Mouse (Mus musculus) CH12.LX (cell line): ENCODE measurements around the gene Tex29. TPM values are rescaled to one million over a fixed set of nuclear protein-coding genes. Genes with fewer than 3 reads are reported as not detected.

Source experiments
- DNase-seq: peaks from one replicate; pipeline ENCODE4 v3.0.0-alpha.2; 2013; ENCODE audit errors: extremely low read depth
- H3K27ac ChIP-seq: 2 replicates; pipeline ENCODE4 v1.5.1; 2012; ENCODE audit warnings: low read depth, mild to moderate bottlenecking, control low read depth, moderate library complexity; ENCODE audit not compliant: insufficient read depth
- H3K27me3 ChIP-seq: replicated peaks from 2 replicates; pipeline ENCODE3; 2012; ENCODE audit warnings: inconsistent platforms
- H3K36me3 ChIP-seq, 2 experiments: replicated peaks in 1 of 2; 2 replicates each; pipeline versions ENCODE3 to v1.6.1; 2012; ENCODE audit warnings: inconsistent platforms in 1 of 2, low read length in 1 of 2, mild to moderate bottlenecking in 1 of 2, mixed read lengths in 1 of 2, moderate library complexity in 1 of 2; ENCODE audit not compliant: control insufficient read depth in 1 of 2, insufficient read depth in 1 of 2
- H3K4me1 ChIP-seq, 2 experiments: 2 replicates each; pipeline ENCODE4 v1.6.1; 2012; ENCODE audit warnings: inconsistent platforms in 1 of 2, moderate library complexity in 1 of 2; ENCODE audit not compliant: insufficient read depth in 2 of 2, control insufficient read depth in 1 of 2
- H3K4me2 ChIP-seq: 2 replicates; pipeline ENCODE4 v1.6.1; 2012; ENCODE audit warnings: low read depth, mild to moderate bottlenecking, control low read depth; ENCODE audit not compliant: poor library complexity, insufficient read depth, severe bottlenecking
- H3K4me3 ChIP-seq, 3 experiments: fragments of 150-350 bp in 1 of 3; sonication (generic) in 1 of 3; replicated peaks in 1 of 3; 2 replicates each; pipeline versions ENCODE3 to v1.5.1; 2011 to 2012; ENCODE audit warnings: low read depth in 2 of 3, low read length in 2 of 3, mild to moderate bottlenecking in 2 of 3, moderate library complexity in 2 of 3, control low read depth in 1 of 3, improper control_type of control experiment in 1 of 3, inconsistent platforms in 1 of 3, mixed read lengths in 1 of 3; ENCODE audit not compliant: poor library complexity in 1 of 3
- H3K79me2 ChIP-seq: replicated peaks from 2 replicates; pipeline ENCODE4 v1.6.1; 2012; ENCODE audit warnings: mild to moderate bottlenecking, moderate library complexity; ENCODE audit not compliant: control insufficient read depth, poor library complexity, insufficient read depth, severe bottlenecking; ENCODE audit errors: extremely low read depth
- H3K9ac ChIP-seq: 2 replicates; pipeline ENCODE4 v1.6.1; 2012; ENCODE audit warnings: low read depth, mild to moderate bottlenecking, control low read depth, moderate library complexity; ENCODE audit not compliant: insufficient read depth
- H3K9me3 ChIP-seq: replicated peaks from 2 replicates; pipeline ENCODE3; 2012; ENCODE audit warnings: low read length, inconsistent platforms, mixed read lengths
- BHLHE40 ChIP-seq: IDR thresholded peaks from 2 replicates; pipeline ENCODE4 v1.6.1; 2011; ENCODE audit warnings: mild to moderate bottlenecking, low read depth, low read length, improper control_type of control experiment
- CHD1 ChIP-seq: IDR thresholded peaks from 2 replicates; pipeline ENCODE4 v1.6.1; 2012; ENCODE audit warnings: low read depth, low read length, improper control_type of control experiment, inconsistent platforms
- CHD2 ChIP-seq: IDR thresholded peaks from 2 replicates; pipeline ENCODE4 v1.6.1; 2011; ENCODE audit warnings: low read length, improper control_type of control experiment
- CTCF ChIP-seq, 2 experiments: IDR thresholded peaks in 1 of 2; conservative IDR thresholded peaks in 1 of 2; 2 replicates each; pipeline ENCODE4 v1.5.1; 2011 to 2012; ENCODE audit warnings: low read depth in 2 of 2, low read length in 2 of 2, improper control_type of control experiment in 1 of 2, inconsistent platforms in 1 of 2, mild to moderate bottlenecking in 1 of 2, moderate library complexity in 1 of 2
- E2F4 ChIP-seq: IDR thresholded peaks from 2 replicates; pipeline ENCODE4 v1.6.1; 2011; ENCODE audit warnings: low read depth, low read length, improper control_type of control experiment; ENCODE audit not compliant: insufficient replicate concordance
- EP300 ChIP-seq: IDR thresholded peaks from 2 replicates; pipeline ENCODE4 v1.6.1; 2011; ENCODE audit warnings: low read length, improper control_type of control experiment
- HCFC1 ChIP-seq: IDR thresholded peaks from 2 replicates; pipeline ENCODE4 v1.6.1; 2012; ENCODE audit warnings: low read depth, mild to moderate bottlenecking, inconsistent platforms, low read length, improper control_type of control experiment
- IRF4 ChIP-seq: IDR thresholded peaks from 2 replicates; pipeline ENCODE4 v1.6.1; 2014; ENCODE audit warnings: low read depth, mild to moderate bottlenecking, inconsistent platforms, low read length, improper control_type of control experiment
- JUN ChIP-seq: IDR thresholded peaks from 2 replicates; pipeline ENCODE4 v1.6.1; 2011; ENCODE audit warnings: low read depth, mild to moderate bottlenecking, low read length, improper control_type of control experiment, moderate library complexity; ENCODE audit not compliant: insufficient read depth
- KAT2A ChIP-seq: IDR thresholded peaks from 2 replicates; pipeline ENCODE4 v1.6.1; 2012; ENCODE audit warnings: low read length, improper control_type of control experiment, inconsistent platforms; ENCODE audit not compliant: insufficient replicate concordance
- MAFK ChIP-seq: IDR thresholded peaks from 2 replicates; pipeline ENCODE4 v1.6.1; 2011; ENCODE audit warnings: low read length, improper control_type of control experiment; ENCODE audit not compliant: insufficient replicate concordance
- MAZ ChIP-seq: IDR thresholded peaks from 2 replicates; pipeline ENCODE4 v1.6.1; 2012; ENCODE audit warnings: low read depth, mild to moderate bottlenecking, inconsistent platforms, low read length, improper control_type of control experiment, moderate library complexity
- MEF2A ChIP-seq: IDR thresholded peaks from 2 replicates; pipeline ENCODE4 v1.6.1; 2014; ENCODE audit warnings: low read depth, mild to moderate bottlenecking, inconsistent platforms, low read length, improper control_type of control experiment, borderline replicate concordance
- MXI1 ChIP-seq: IDR thresholded peaks from 2 replicates; pipeline ENCODE4 v1.6.1; 2011; ENCODE audit warnings: mild to moderate bottlenecking, low read depth, low read length, improper control_type of control experiment
- MYC ChIP-seq: IDR thresholded peaks from 2 replicates; pipeline ENCODE4 v1.6.1; 2011; ENCODE audit warnings: low read depth, mild to moderate bottlenecking, improper control_type of control experiment, low read length
- NELFE ChIP-seq: IDR thresholded peaks from 2 replicates; pipeline ENCODE4 v1.6.1; 2011; ENCODE audit warnings: low read depth, low read length, improper control_type of control experiment
- NRF1 ChIP-seq: IDR thresholded peaks from 2 replicates; pipeline ENCODE4 v1.6.1; 2014; ENCODE audit warnings: low read depth, mild to moderate bottlenecking, inconsistent platforms, low read length, improper control_type of control experiment, moderate library complexity
- PAX5 ChIP-seq: IDR thresholded peaks from 2 replicates; pipeline ENCODE4 v1.6.1; 2012; ENCODE audit warnings: low read length, inconsistent platforms, mixed read lengths
- POLR2A ChIP-seq: IDR thresholded peaks from 2 replicates; pipeline ENCODE4 v1.6.1; 2011; ENCODE audit warnings: low read depth, mild to moderate bottlenecking, improper control_type of control experiment, low read length
- RAD21 ChIP-seq: IDR thresholded peaks from 2 replicates; pipeline ENCODE4 v1.6.1; 2011; ENCODE audit warnings: low read depth, mild to moderate bottlenecking, low read length, improper control_type of control experiment, moderate library complexity
- RCOR1 ChIP-seq: conservative IDR thresholded peaks from 2 replicates; pipeline ENCODE4 v1.6.1; 2012; ENCODE audit warnings: low read depth, mild to moderate bottlenecking, inconsistent platforms, low read length, improper control_type of control experiment
- SMC3 ChIP-seq: IDR thresholded peaks from 2 replicates; pipeline ENCODE4 v1.6.1; 2011; ENCODE audit warnings: low read depth, low read length, improper control_type of control experiment
- UBTF ChIP-seq: IDR thresholded peaks from 2 replicates; pipeline ENCODE4 v1.6.1; 2012; ENCODE audit warnings: low read depth, mild to moderate bottlenecking, inconsistent platforms, low read length, improper control_type of control experiment, moderate library complexity
- USF1 ChIP-seq: IDR thresholded peaks from 2 replicates; pipeline ENCODE4 v1.6.1; 2014; ENCODE audit warnings: low read depth, mild to moderate bottlenecking, inconsistent platforms, low read length, improper control_type of control experiment
- USF2 ChIP-seq: conservative IDR thresholded peaks from 2 replicates; pipeline ENCODE4 v1.6.1; 2011; ENCODE audit warnings: low read depth, low read length, improper control_type of control experiment
- ZC3H11A ChIP-seq: IDR thresholded peaks from 2 replicates; pipeline ENCODE4 v1.6.1; 2012; ENCODE audit warnings: low read depth, mild to moderate bottlenecking, inconsistent platforms, low read length, improper control_type of control experiment
- ZKSCAN1 ChIP-seq: IDR thresholded peaks from 2 replicates; pipeline ENCODE4 v1.6.1; 2012; ENCODE audit warnings: low read depth, inconsistent platforms, low read length, improper control_type of control experiment, borderline replicate concordance
- ZMIZ1 ChIP-seq: IDR thresholded peaks from 2 replicates; pipeline ENCODE4 v1.6.1; 2012; ENCODE audit warnings: low read depth, mild to moderate bottlenecking, inconsistent platforms, low read length, improper control_type of control experiment
- dilution Hi-C: fragments of 300-500 bp; cut with MboI; formaldehyde crosslinking; loops from 2 replicates; pipeline ENCODE4 v1.14.3; 2020; ENCODE audit warnings: low sequenced_read_pairs; ENCODE audit not compliant: extremely low pct_unique_long_range_greater_than_20kb, extremely low pct_ligation_motif_present
- in situ Hi-C: fragments of 300-500 bp; cut with MboI; formaldehyde crosslinking; loops from 3 replicates; pipeline ENCODE4 v1.14.3; 2019; ENCODE audit warnings: low sequenced_read_pairs, low pct_ligation_motif_present, low pct_unique_long_range_greater_than_20kb, mixed read lengths
- polyA plus RNA-seq: library from polyadenylated mRNA; unstranded; fragments of >175 nt; gene quantifications from 2 replicates; pipeline ENCODE4 v1.2.1, GENCODE M21; 2012; ENCODE audit warnings: low read depth; ENCODE audit not compliant: insufficient read length
- total RNA-seq, 2 experiments: library from RNA; depleted of rRNA; stranded (reverse); fragments of 300-350 nt in 1 of 2; fragments of >200 nt in 1 of 2; gene quantifications; 2 replicates each; pipeline ENCODE4 v1.2.3; 2012 to 2014

Gene Tex29
- total and polyA plus RNA-seq, 3 experiments = not detected

DNA sequence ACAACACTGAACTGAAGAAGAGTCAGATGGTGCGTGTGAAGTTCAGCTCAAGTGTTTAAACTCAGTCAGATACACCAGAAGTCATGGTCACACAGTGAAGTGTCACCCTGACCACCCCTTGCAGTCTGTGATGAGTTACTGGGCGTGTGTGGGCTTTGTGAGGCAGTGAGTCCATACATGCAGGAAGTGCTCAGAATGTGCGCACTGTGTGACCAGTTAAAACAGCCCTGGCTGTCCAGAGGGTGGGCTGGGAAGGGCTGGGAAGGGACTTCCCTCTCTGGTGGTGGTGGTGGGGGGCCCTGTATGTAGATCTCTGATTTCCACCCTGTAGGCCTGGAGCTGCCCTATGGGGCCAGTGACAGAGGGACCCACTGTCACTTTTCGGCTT lies 41.8 kb upstream of the Tex29 start:
- no peaks in the 10 kb centered on the region for H3K27me3 ChIP-seq
- H3K4me1 ChIP-seq = peaks cover 7 to 32% of the 10 kb centered on the region in 2 experiments
- H3K9ac ChIP-seq = no peak overlapping the region
- no peak for DNase-seq
- TF ChIP-seq KAT2A = no peak
- no peak for TF ChIP-seq SMC3
- TF ChIP-seq UBTF = no peak
- no peak for TF ChIP-seq CTCF (conservative IDR thresholded peaks at IDR 0.05 in 1 of 2, IDR thresholded peaks at IDR 0.05 in 1 of 2; ENCODE audit: low read depth in 2 of 2, low read length in 2 of 2)
- no peak for TF ChIP-seq NELFE
- no peak for TF ChIP-seq ZKSCAN1
- no peak for TF ChIP-seq POLR2A
- TF ChIP-seq IRF4 = no peak
- no peak for TF ChIP-seq CHD1
- TF ChIP-seq RAD21 = no peak
- no peak for TF ChIP-seq RCOR1
- TF ChIP-seq JUN = no peak
- no peak for TF ChIP-seq MAFK
- no peak for TF ChIP-seq MEF2A
- no peak for TF ChIP-seq NRF1
- dilution Hi-C loops = no loop called here
- no peaks in the 10 kb centered on the region; the same call in 1 of the 2 replicates for H3K79me2 ChIP-seq
- H3K4me3 ChIP-seq = no peak overlapping the region
- H3K36me3 ChIP-seq = peaks cover 13 to 72% of the 10 kb centered on the region in 2 experiments
- H3K9me3 ChIP-seq = no peaks in the 10 kb centered on the region
- no peak overlapping the region for H3K4me2 ChIP-seq
- no peak overlapping the region for H3K27ac ChIP-seq
- in situ Hi-C loops = no loop called here

DNA sequence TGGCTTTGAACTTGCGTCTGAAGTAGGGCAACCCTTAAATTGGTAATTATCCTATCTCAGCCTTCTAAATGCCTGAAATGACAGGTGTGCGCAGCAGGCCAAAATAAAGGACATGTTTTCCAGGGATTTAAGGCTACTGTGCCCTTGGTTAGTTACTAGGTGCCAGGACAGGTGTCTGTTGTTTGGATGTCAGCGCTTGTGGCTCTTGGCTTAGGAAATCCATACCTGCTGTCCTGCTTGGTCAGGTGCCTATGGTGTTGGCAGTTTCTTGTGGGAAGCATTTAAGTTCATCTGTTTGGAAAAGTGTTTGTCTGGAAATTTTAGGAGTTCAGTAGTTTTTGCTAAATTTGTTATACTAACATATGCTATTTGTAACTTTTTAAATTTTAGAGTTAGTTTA lies 41.2 kb upstream of the Tex29 start:
- Histone ChIP-seq H3K9me3 (no peaks in the 10 kb centered on the region), H3K9ac (no peak overlapping the region), H3K36me3 (peaks cover 13 to 77% of the 10 kb centered on the region in 2 experiments), H3K27ac (no peak overlapping the region), H3K79me2 (no peaks in the 10 kb centered on the region; the same call in 1 of the 2 replicates), H3K4me2 (no peak overlapping the region), H3K4me1 (peaks cover 7 to 32% of the 10 kb centered on the region in 2 experiments), H3K4me3 (no peak overlapping the region), H3K27me3 (no peaks in the 10 kb centered on the region)
- no peak for TF ChIP-seq CHD1
- TF ChIP-seq E2F4 = no peak
- no peak for TF ChIP-seq CTCF (conservative IDR thresholded peaks at IDR 0.05 in 1 of 2, IDR thresholded peaks at IDR 0.05 in 1 of 2; ENCODE audit: low read depth in 2 of 2, low read length in 2 of 2)
- TF ChIP-seq JUN = no peak
- TF ChIP-seq MXI1 = no peak
- TF ChIP-seq RAD21 = no peak
- TF ChIP-seq USF2 = no peak
- TF ChIP-seq EP300 = no peak
- no peak for TF ChIP-seq BHLHE40
- no peak for TF ChIP-seq ZC3H11A
- no peak for TF ChIP-seq MAFK
- TF ChIP-seq MAZ = no peak
- TF ChIP-seq POLR2A = no peak
- no peak for TF ChIP-seq RCOR1
- no peak for TF ChIP-seq CHD2
- TF ChIP-seq HCFC1 = no peak
- TF ChIP-seq MYC = no peak
- no peak for TF ChIP-seq ZMIZ1
- no peak for TF ChIP-seq PAX5
- no peak for TF ChIP-seq USF1
- no peak for DNase-seq
- in situ Hi-C loops (no loop called here), dilution Hi-C loops (no loop called here)
